Mouse (Mus musculus): ENCODE measurements at regions not wholly inside any gene's neighbourhood (a gene's known extent, or its start where the extent isn't known, plus 50 kb on each side); places are given as distances from the start of the nearest gene placed in this dataset.

- no peak overlapping the region for H3K9ac ChIP-seq (ENCODE audit: low read depth, low read length)
- no peaks in the 10 kb centered on the region for H3K36me3 ChIP-seq (ENCODE audit: control insufficient read depth, insufficient read depth, low read length)
- H3K4me3 ChIP-seq (ENCODE audit: low read depth, low read length) = no peak overlapping the region
- H3K9me3 ChIP-seq (replicated peaks; ENCODE audit: control insufficient read depth, low read length) = no peaks in the 10 kb centered on the region
- H3K27ac ChIP-seq (ENCODE audit: low read depth, low read length) = no peak overlapping the region
- no peak for ATAC-seq (replicated peaks; ENCODE audit: insufficient number of reproducible peaks, low FRiP score, low TSS enrichment)
- WGBS (ENCODE audit: insufficient replicate concordance) = 68% methylated on average over 10 of the region's 10 CpGs
- 0 out of 2 replicates have a peak, but pooled peaks cover 5% of the 10 kb centered on the region for H3K4me1 ChIP-seq (ENCODE audit: control insufficient read depth, insufficient read depth, low read length)
- H3K27me3 ChIP-seq (ENCODE audit: control insufficient read depth, insufficient read depth, low read length) = no peaks in the 10 kb centered on the region
- H3K4me2 ChIP-seq = no peak overlapping the region
Measured at GRCm38 (mm10) chr1:92269464-92269863, 74.0 kb upstream of the Hdac4 start.

GRCm38 (mm10) chr1:92264941-92265340 lies 69.4 kb upstream of the Hdac4 start:
- Histone ChIP-seq H3K9me3 (replicated peaks; ENCODE audit: control insufficient read depth, low read length) (no peaks in the 10 kb centered on the region), H3K9ac (ENCODE audit: low read depth, low read length) (no peak overlapping the region), H3K4me1 (ENCODE audit: control insufficient read depth, insufficient read depth, low read length) (0 out of 2 replicates have a peak, but pooled peaks cover 2% of the 10 kb centered on the region), H3K4me2 (no peak overlapping the region), H3K4me3 (ENCODE audit: low read depth, low read length) (no peak overlapping the region), H3K36me3 (ENCODE audit: control insufficient read depth, insufficient read depth, low read length) (no peaks in the 10 kb centered on the region), H3K27ac (ENCODE audit: low read depth, low read length) (no peak overlapping the region), H3K27me3 (ENCODE audit: control insufficient read depth, insufficient read depth, low read length) (no peaks in the 10 kb centered on the region)
- no peak for ATAC-seq (replicated peaks; ENCODE audit: insufficient number of reproducible peaks, low FRiP score, low TSS enrichment)
- WGBS (ENCODE audit: insufficient replicate concordance) = 77% methylated on average over 4 of the region's 4 CpGs

GRCm38 (mm10) chr1:92259715-92260392 lies 64.4 kb upstream of the Hdac4 start:
- Histone ChIP-seq H3K27ac (ENCODE audit: low read depth, low read length) (no peak overlapping the region), H3K4me2 (no peak overlapping the region), H3K36me3 (ENCODE audit: control insufficient read depth, insufficient read depth, low read length) (no peaks in the 10 kb centered on the region), H3K4me1 (ENCODE audit: control insufficient read depth, insufficient read depth, low read length) (no peaks in the 10 kb centered on the region), H3K9ac (ENCODE audit: low read depth, low read length) (no peak overlapping the region), H3K4me3 (ENCODE audit: low read depth, low read length) (no peak overlapping the region), H3K9me3 (replicated peaks; ENCODE audit: control insufficient read depth, low read length) (no peaks in the 10 kb centered on the region), H3K27me3 (ENCODE audit: control insufficient read depth, insufficient read depth, low read length) (no peaks in the 10 kb centered on the region)
- 79% methylated on average over 23 of the region's 23 CpGs for WGBS (ENCODE audit: insufficient replicate concordance)
- no peak for ATAC-seq (replicated peaks; ENCODE audit: insufficient number of reproducible peaks, low FRiP score, low TSS enrichment)

DNA sequence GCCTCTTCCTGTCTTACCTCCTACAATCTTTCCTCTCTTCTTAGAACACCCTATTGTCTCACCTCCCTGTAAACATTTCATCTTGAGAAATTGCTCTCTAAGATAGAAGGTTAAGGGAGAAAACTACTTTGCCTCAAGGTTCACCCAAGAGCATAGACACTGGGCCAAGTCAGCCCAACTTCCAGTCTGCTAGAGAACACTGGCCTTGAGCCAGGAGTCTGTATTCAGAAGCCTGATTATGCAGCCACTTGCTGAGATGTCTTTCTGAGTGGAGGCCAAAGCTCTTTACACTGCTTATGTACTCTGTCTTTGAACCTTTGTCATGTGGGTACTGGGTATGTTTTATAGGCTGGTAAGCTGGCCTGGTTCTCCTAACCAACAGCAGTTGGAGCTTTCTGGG lies 62.5 kb upstream of the Hdac4 start:
- Histone ChIP-seq H3K36me3 (ENCODE audit: control insufficient read depth, insufficient read depth, low read length) (no peaks in the 10 kb centered on the region), H3K9me3 (replicated peaks; ENCODE audit: control insufficient read depth, low read length) (no peaks in the 10 kb centered on the region), H3K4me2 (no peak overlapping the region), H3K4me3 (ENCODE audit: low read depth, low read length) (no peak overlapping the region), H3K4me1 (ENCODE audit: control insufficient read depth, insufficient read depth, low read length) (no peaks in the 10 kb centered on the region), H3K27me3 (ENCODE audit: control insufficient read depth, insufficient read depth, low read length) (no peaks in the 10 kb centered on the region; the same call in 1 of the 2 replicates), H3K27ac (ENCODE audit: low read depth, low read length) (no peak overlapping the region), H3K9ac (ENCODE audit: low read depth, low read length) (no peak overlapping the region)
- no peak for ATAC-seq (replicated peaks; ENCODE audit: insufficient number of reproducible peaks, low FRiP score, low TSS enrichment)

- H3K36me3 ChIP-seq (ENCODE audit: control insufficient read depth, insufficient read depth, low read length) = no peaks in the 10 kb centered on the region
Measured at GRCm38 (mm10) chr1:92253086-92253485, 57.6 kb upstream of the Hdac4 start.

GRCm38 (mm10) chr1:92250594-92251463 lies 55.3 kb upstream of the Hdac4 start:
- H3K4me2 ChIP-seq = no peak overlapping the region
- no peak overlapping the region for H3K9ac ChIP-seq (ENCODE audit: low read depth, low read length)
- H3K4me3 ChIP-seq (ENCODE audit: low read depth, low read length) = no peak overlapping the region
- H3K27me3 ChIP-seq (ENCODE audit: control insufficient read depth, insufficient read depth, low read length) = peaks cover 2% of the 10 kb centered on the region; the same call in 1 of the 2 replicates
- no peaks in the 10 kb centered on the region for H3K4me1 ChIP-seq (ENCODE audit: control insufficient read depth, insufficient read depth, low read length)
- H3K36me3 ChIP-seq (ENCODE audit: control insufficient read depth, insufficient read depth, low read length) = no peaks in the 10 kb centered on the region
- WGBS (ENCODE audit: insufficient replicate concordance) = 69% methylated on average over 10 of the region's 10 CpGs
- H3K9me3 ChIP-seq (replicated peaks; ENCODE audit: control insufficient read depth, low read length) = no peaks in the 10 kb centered on the region
- no peak for ATAC-seq (replicated peaks; ENCODE audit: insufficient number of reproducible peaks, low FRiP score, low TSS enrichment)
- H3K27ac ChIP-seq (ENCODE audit: low read depth, low read length) = no peak overlapping the region

More at GRCm38 (mm10) chr1:92253086-92253485, 57.6 kb upstream of the Hdac4 start:
- 85% methylated on average over 8 of the region's 8 CpGs for WGBS (ENCODE audit: insufficient replicate concordance)
- no peak for ATAC-seq (replicated peaks; ENCODE audit: insufficient number of reproducible peaks, low FRiP score, low TSS enrichment)
- Histone ChIP-seq H3K4me2 (no peak overlapping the region), H3K27ac (ENCODE audit: low read depth, low read length) (no peak overlapping the region), H3K27me3 (ENCODE audit: control insufficient read depth, insufficient read depth, low read length) (peaks cover 2% of the 10 kb centered on the region; the same call in 1 of the 2 replicates), H3K4me1 (ENCODE audit: control insufficient read depth, insufficient read depth, low read length) (no peaks in the 10 kb centered on the region), H3K9ac (ENCODE audit: low read depth, low read length) (no peak overlapping the region), H3K4me3 (ENCODE audit: low read depth, low read length) (no peak overlapping the region), H3K9me3 (replicated peaks; ENCODE audit: control insufficient read depth, low read length) (no peaks in the 10 kb centered on the region)
